Comparison of ENCODE assay signal across 8 mouse cellular contexts in the genomic region with DNA sequence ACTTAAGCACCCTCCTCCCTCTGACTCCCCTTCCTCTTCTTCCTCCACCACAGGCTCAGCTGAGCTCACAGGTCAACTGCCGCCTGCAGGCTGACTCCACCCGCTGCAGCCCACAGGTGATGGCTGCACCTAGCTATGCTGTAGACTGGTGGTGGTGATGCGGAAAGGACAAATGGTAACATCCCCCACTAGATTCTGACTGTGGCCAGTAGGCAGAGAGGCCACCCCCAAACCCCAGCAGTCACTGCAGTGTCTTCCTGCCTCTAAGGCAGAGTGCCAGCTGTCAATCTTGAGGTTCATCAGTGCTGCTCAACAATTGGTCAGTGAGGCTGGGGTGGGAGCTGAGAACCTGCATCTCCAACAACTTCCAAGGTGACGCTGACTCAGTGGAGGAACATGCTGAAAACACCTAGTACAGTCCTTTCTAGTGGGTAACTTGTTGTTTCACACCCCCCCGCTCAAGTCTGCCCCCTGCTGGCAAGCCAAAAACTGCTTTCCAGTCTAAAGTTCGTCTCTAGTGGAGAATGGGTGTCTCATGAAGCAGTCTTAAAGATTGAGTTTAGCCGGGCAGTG. TPM values are rescaled to one million over a fixed set of nuclear protein-coding genes. Genes with fewer than 3 reads are reported as not detected.
A peak's percentile ranks its signal among the peaks of the same experiment; 100 is the strongest.
DNase-seq lines count a peak whose midpoint lies in the region; ATAC-seq lines count a peak whose summit lies in the region.

No protein-coding gene starts in this region.

- H3K9ac ChIP-seq in heart, embryonic 15.5 days: no peak overlapping the region
- no peak overlapping the region for H3K9ac ChIP-seq in liver, embryonic 11.5 days (ENCODE audit: low read depth, low read length)
- no peak overlapping the region for H3K9ac ChIP-seq in stomach, embryonic 14.5 days (replicated peaks; ENCODE audit: low read depth, low read length)

- H3K4me1 ChIP-seq in heart, embryonic 15.5 days (replicated peaks): peaks cover 6% of the 10 kb centered on the region; the same call in 1 of the 2 replicates
- H3K4me1 ChIP-seq in heart, embryonic 10.5 days: peaks cover 7% of the 10 kb centered on the region; the same call in 1 of the 2 replicates
- H3K4me1 ChIP-seq in liver, embryonic 11.5 days (replicated peaks; ENCODE audit: control insufficient read depth, insufficient read depth, low read length): peaks cover 3% of the 10 kb centered on the region; the same call in 1 of the 2 replicates
- H3K4me1 ChIP-seq in stomach, embryonic 14.5 days (ENCODE audit: control insufficient read depth, insufficient read depth, low read length): no peaks in the 10 kb centered on the region

- H3K9me3 ChIP-seq in heart, embryonic 15.5 days (replicated peaks): no peaks in the 10 kb centered on the region
- H3K9me3 ChIP-seq in heart, embryonic 10.5 days: no peaks in the 10 kb centered on the region
- no peaks in the 10 kb centered on the region for H3K9me3 ChIP-seq in liver, embryonic 11.5 days (ENCODE audit: control insufficient read depth, low read length)
- H3K9me3 ChIP-seq in stomach, embryonic 14.5 days (ENCODE audit: control insufficient read depth, low read depth, low read length): no peaks in the 10 kb centered on the region

- no peak overlapping the region for H3K4me2 ChIP-seq in heart, embryonic 15.5 days
- no peak overlapping the region for H3K4me2 ChIP-seq in liver, embryonic 11.5 days
- H3K4me2 ChIP-seq in stomach, embryonic 14.5 days (replicated peaks; ENCODE audit: low read depth, low read length): no peak overlapping the region

- WGBS in heart, embryonic 15.5 days: 57% methylated on average over 7 of the region's 7 CpGs
- 65% methylated on average over 7 of the region's 7 CpGs for WGBS in heart, embryonic 10.5 days
- 52% methylated on average over 7 of the region's 7 CpGs for WGBS in liver, embryonic 11.5 days
- WGBS in stomach, embryonic 14.5 days: 59% methylated on average over 7 of the region's 7 CpGs

- no peak for DNase-seq in heart, embryonic 10.5 days (ENCODE audit: low spot score)
- peak; percentile 78 for DNase-seq in B cell, adult 2 months
- DNase-seq in liver, embryonic 11.5 days (ENCODE audit: low spot score): no peak
- DNase-seq in yolk sac, embryonic 10.5 days (ENCODE audit: low spot score): no peak

- H3K27ac ChIP-seq in heart, embryonic 15.5 days: no peak overlapping the region
- H3K27ac ChIP-seq in heart, embryonic 10.5 days: no peak overlapping the region
- no peak overlapping the region for H3K27ac ChIP-seq in liver, embryonic 11.5 days (ENCODE audit: low read depth, low read length)
- H3K27ac ChIP-seq in stomach, embryonic 14.5 days (ENCODE audit: low read length): no peak overlapping the region

- no peak overlapping the region for H3K4me3 ChIP-seq in heart, embryonic 15.5 days
- no peak overlapping the region for H3K4me3 ChIP-seq in heart, embryonic 10.5 days
- H3K4me3 ChIP-seq in liver, embryonic 11.5 days (ENCODE audit: low read depth, low read length): no peak overlapping the region
- H3K4me3 ChIP-seq in stomach, embryonic 14.5 days (ENCODE audit: low read depth, low read length): no peak overlapping the region

- ATAC-seq in heart, embryonic 15.5 days (replicated peaks; ENCODE audit: insufficient number of reproducible peaks, insufficient read depth, low FRiP score, low read depth): 0 out of 2 replicates have a peak, but pooled peaks have one; percentile 14
- ATAC-seq in activated CD4-positive, CD25-positive, alpha-beta regulatory T cell, adult 4 months: peak; percentile 67
- peak; percentile 41; the same call in 1 of the 2 replicates for ATAC-seq in liver, embryonic 11.5 days (replicated peaks; ENCODE audit: low FRiP score)
- ATAC-seq in stomach, embryonic 14.5 days (ENCODE audit: insufficient number of reproducible peaks, insufficient read depth, low FRiP score, low read depth): peak; percentile 61; the same call in 1 of the 2 replicates
- ATAC-seq in cerebellum, adult (ENCODE audit: insufficient number of reproducible peaks, low FRiP score, low TSS enrichment): no peak

- no peaks in the 10 kb centered on the region for H3K36me3 ChIP-seq in heart, embryonic 15.5 days
- no peaks in the 10 kb centered on the region for H3K36me3 ChIP-seq in heart, embryonic 10.5 days
- H3K36me3 ChIP-seq in liver, embryonic 11.5 days (ENCODE audit: control insufficient read depth, insufficient read depth, low read length): no peaks in the 10 kb centered on the region
- no peaks in the 10 kb centered on the region for H3K36me3 ChIP-seq in stomach, embryonic 14.5 days (ENCODE audit: control insufficient read depth, insufficient read depth, low read length)

- no peaks in the 10 kb centered on the region for H3K27me3 ChIP-seq in heart, embryonic 15.5 days
- 0 out of 2 replicates have a peak, but pooled peaks cover 5% of the 10 kb centered on the region for H3K27me3 ChIP-seq in heart, embryonic 10.5 days (ENCODE audit: insufficient read depth, poor library complexity, severe bottlenecking)
- H3K27me3 ChIP-seq in liver, embryonic 11.5 days (replicated peaks; ENCODE audit: control insufficient read depth, insufficient read depth, low read length): no peaks in the 10 kb centered on the region
- no peaks in the 10 kb centered on the region for H3K27me3 ChIP-seq in stomach, embryonic 14.5 days (ENCODE audit: control insufficient read depth, insufficient read depth, low read length)

RNA-seq across cellular contexts. Expression of gene Nmur1, which starts 10.3 kb away (rescaled TPM):
- not detected in 2 replicates for polyA plus RNA-seq in heart, embryonic 15.5 days (2015; fragmentation: Nextera tagmentation; extraction: Ambion mirVana)
- 0.10 TPM in 1 of 2 replicates, not detected in the other for polyA plus RNA-seq in heart, embryonic 10.5 days (2016; fragmentation: Nextera tagmentation; extraction: Ambion mirVana)
- polyA plus RNA-seq in activated CD4-positive, CD25-positive, alpha-beta regulatory T cell, adult 4 months (2017; shearing (Covaris generic)): 1 to 10 TPM in 1 of 2 experiments, under 1 TPM in 1; 0.38 to 3.9 TPM
- not detected in 2 replicates for polyA plus RNA-seq in liver, embryonic 11.5 days (2014; fragmentation: Nextera tagmentation; extraction: Ambion mirVana)
- not detected in 2 replicates for polyA plus RNA-seq in stomach, embryonic 14.5 days (2014; fragmentation: Nextera tagmentation; extraction: Ambion mirVana)

RNA-seq across cellular contexts. Expression of gene Tex44, which starts 10.4 kb away (rescaled TPM):
- not detected in 2 replicates for polyA plus RNA-seq in heart, embryonic 15.5 days (2015; fragmentation: Nextera tagmentation; extraction: Ambion mirVana)
- not detected in 2 replicates for polyA plus RNA-seq in heart, embryonic 10.5 days (2016; fragmentation: Nextera tagmentation; extraction: Ambion mirVana)
- not detected for polyA plus RNA-seq in activated CD4-positive, CD25-positive, alpha-beta regulatory T cell, adult 4 months (2017; shearing (Covaris generic))
- not detected in 2 replicates for polyA plus RNA-seq in liver, embryonic 11.5 days (2014; fragmentation: Nextera tagmentation; extraction: Ambion mirVana)
- not detected in 2 replicates for polyA plus RNA-seq in stomach, embryonic 14.5 days (2014; fragmentation: Nextera tagmentation; extraction: Ambion mirVana)

RNA-seq across cellular contexts. Expression of gene Ncl, which starts 56.5 kb away (rescaled TPM):
- 219 and 239 TPM in 2 replicates for polyA plus RNA-seq in heart, embryonic 15.5 days (2015; fragmentation: Nextera tagmentation; extraction: Ambion mirVana)
- 345 and 518 TPM in 2 replicates for polyA plus RNA-seq in heart, embryonic 10.5 days (2016; fragmentation: Nextera tagmentation; extraction: Ambion mirVana)
- 100 to 1,000 TPM; 383 to 392 TPM for polyA plus RNA-seq in activated CD4-positive, CD25-positive, alpha-beta regulatory T cell, adult 4 months (2017; shearing (Covaris generic))
- polyA plus RNA-seq in liver, embryonic 11.5 days (2014; fragmentation: Nextera tagmentation; extraction: Ambion mirVana): 828 and 901 TPM in 2 replicates
- 335 and 360 TPM in 2 replicates for polyA plus RNA-seq in stomach, embryonic 14.5 days (2014; fragmentation: Nextera tagmentation; extraction: Ambion mirVana)

Comparison
In these comparisons a context has a peak if more than half of its experiments do, and no peak if none do; other contexts are left out.
1. DNase-seq: peak in B cell, adult 2 months (2 of 2); none in heart, embryonic 10.5 days (single experiment), liver, embryonic 11.5 days (single experiment) and yolk sac, embryonic 10.5 days (single experiment).